Mouse (Mus musculus) lung, postnatal 0 days (tissue): ENCODE measurements at regions not wholly inside any gene's neighbourhood (a gene's known extent, or its start where the extent isn't known, plus 50 kb on each side); places are given as distances from the start of the nearest gene placed in this dataset.

ENCODE experiments used
- CTCF ChIP-seq: IDR thresholded peaks from 2 replicates; pipeline ENCODE4 v1.5.1; 2016; ENCODE audit warnings: antibody characterized with exemption, mild to moderate bottlenecking
- EP300 ChIP-seq: IDR thresholded peaks from 2 replicates; pipeline ENCODE4 v1.6.1; 2016; ENCODE audit warnings: antibody characterized with exemption, mild to moderate bottlenecking, control low read depth

DNA sequence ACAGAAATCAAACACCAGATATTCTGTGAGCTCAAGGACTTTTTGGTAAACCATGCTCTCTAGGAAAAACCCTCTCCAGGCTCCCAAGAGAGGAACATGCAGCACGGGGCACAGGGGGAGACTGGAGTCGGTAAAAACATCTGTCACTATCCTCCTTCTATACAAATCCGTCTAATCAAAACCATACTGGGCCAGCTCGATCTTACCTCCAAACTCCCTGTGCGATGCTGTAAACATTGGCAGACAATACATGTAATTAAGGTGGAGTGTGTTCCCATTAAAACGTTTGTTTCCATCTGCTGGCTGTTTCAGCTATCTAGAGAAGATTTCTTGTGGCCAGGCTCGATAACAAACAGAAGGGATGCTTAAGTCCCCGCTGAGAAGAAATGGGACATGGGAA lies 262.9 kb upstream of the Sox9 start:
- TF ChIP-seq CTCF, result no peak
- TF ChIP-seq EP300, result no peak
